Mouse (Mus musculus) ovary, postnatal 10 days (tissue): ENCODE results near the gene Ccdc124.

Experiments
- DNase-seq: peaks from one replicate; pipeline ENCODE4 v3.0.0; 2022; ENCODE audit warnings: low spot score

Gene Ccdc124

GRCm38 (mm10) chr8:70869601-70870041 lies 4.1 kb downstream of the Ccdc124 start:
- DNase-seq: no peak

- DNase-seq: no peak
Measured at GRCm38 (mm10) chr8:70869199-70869571, 4.5 kb downstream of the Ccdc124 start.

GRCm38 (mm10) chr8:70868559-70869198 lies 5.1 kb downstream of the Ccdc124 start:
- no peak for DNase-seq

GRCm38 (mm10) chr8:70866566-70866965 lies 7.2 kb downstream of the Ccdc124 start:
- no peak for DNase-seq

GRCm38 (mm10) chr8:70866001-70866520 lies 7.7 kb downstream of the Ccdc124 start:
- no peak for DNase-seq

GRCm38 (mm10) chr8:70865350-70866000 lies 8.3 kb downstream of the Ccdc124 start:
- DNase-seq: peak; percentile 96

GRCm38 (mm10) chr8:70864712-70865221 lies 9.0 kb downstream of the Ccdc124 start:
- no peak for DNase-seq

- no peak for DNase-seq
Measured at GRCm38 (mm10) chr8:70863956-70864711, 9.6 kb downstream of the Ccdc124 start.

- DNase-seq: no peak
Measured at GRCm38 (mm10) chr8:70862824-70863641, 10.7 kb downstream of the Ccdc124 start, which contains the start of gene Kcnn1. Kcnn1 (minus strand) TSS chr8:70863258.

GRCm38 (mm10) chr8:70857516-70857915 lies 16.2 kb downstream of the Ccdc124 start:
- no peak for DNase-seq

GRCm38 (mm10) chr8:70856541-70857197 lies 17.1 kb downstream of the Ccdc124 start:
- DNase-seq: no peak

GRCm38 (mm10) chr8:70856028-70856427 lies 17.7 kb downstream of the Ccdc124 start:
- no peak for DNase-seq

GRCm38 (mm10) chr8:70853863-70854262 lies 19.9 kb downstream of the Ccdc124 start:
- no peak for DNase-seq

- DNase-seq: no peak
Measured at GRCm38 (mm10) chr8:70852595-70853231, 21.0 kb downstream of the Ccdc124 start.

GRCm38 (mm10) chr8:70851837-70852236 lies 21.9 kb downstream of the Ccdc124 start:
- no peak for DNase-seq

GRCm38 (mm10) chr8:70850947-70851346 lies 22.8 kb downstream of the Ccdc124 start:
- no peak for DNase-seq

GRCm38 (mm10) chr8:70850132-70850845 lies 23.4 kb downstream of the Ccdc124 start:
- no peak for DNase-seq

GRCm38 (mm10) chr8:70849333-70849990 lies 24.3 kb downstream of the Ccdc124 start:
- no peak for DNase-seq
